Mouse (Mus musculus) embryonic facial prominence, embryonic 11.5 days (tissue): Measurements from ENCODE around the gene Gramd4. TPM values are rescaled to one million over a fixed set of nuclear protein-coding genes. Genes with fewer than 3 reads are reported as not detected.

Experiments
- ATAC-seq: fragments of 200-750 bp; cut with Nextera tagmentation; replicated peaks from 2 replicates; pipeline ENCODE4 v1.8.0; 2017; ENCODE audit warnings: low read depth; ENCODE audit not compliant: insufficient number of reproducible peaks, low FRiP score, low TSS enrichment
- DNase-seq: peaks from one replicate; pipeline ENCODE4 v3.0.0-alpha.2; 2015; ENCODE audit warnings: low spot score
- H3K27ac ChIP-seq: fragments of 300-500 bp; sonication (generic); replicated peaks from 2 replicates; pipeline ENCODE4 v1.5.1; 2014; ENCODE audit warnings: mild to moderate bottlenecking, low read depth, low read length, control low read depth
- H3K27me3 ChIP-seq: fragments of 300-500 bp; sonication (generic); 2 replicates; pipeline ENCODE4 v1.6.1; 2014; ENCODE audit warnings: mild to moderate bottlenecking, low read length, moderate library complexity, mixed read lengths; ENCODE audit not compliant: control insufficient read depth, insufficient read depth
- H3K36me3 ChIP-seq: fragments of 300-500 bp; sonication (generic); replicated peaks from 2 replicates; pipeline ENCODE4 v1.6.1; 2014; ENCODE audit warnings: low read depth, mild to moderate bottlenecking, low read length, moderate library complexity, mixed read lengths; ENCODE audit not compliant: control insufficient read depth, insufficient read depth
- H3K4me1 ChIP-seq: fragments of 300-500 bp; sonication (generic); 2 replicates; pipeline ENCODE4 v1.6.1; 2014; ENCODE audit warnings: low read length, mixed read lengths; ENCODE audit not compliant: control insufficient read depth, insufficient read depth
- H3K4me2 ChIP-seq: fragments of 300-500 bp; sonication (generic); 2 replicates; pipeline ENCODE4 v1.6.1; 2014; ENCODE audit warnings: low read depth, mild to moderate bottlenecking, control low read depth, low read length, moderate library complexity
- H3K4me3 ChIP-seq: fragments of 300-500 bp; sonication (generic); 2 replicates; pipeline ENCODE4 v1.5.1; 2014; ENCODE audit warnings: low read depth, low read length, control low read depth
- H3K9ac ChIP-seq: fragments of 300-500 bp; sonication (generic); replicated peaks from 2 replicates; pipeline ENCODE4 v1.6.1; 2014; ENCODE audit warnings: mild to moderate bottlenecking, control low read depth, low read length
- H3K9me3 ChIP-seq: fragments of 300-500 bp; sonication (generic); replicated peaks from 2 replicates; pipeline ENCODE4 v1.6.1; 2016; ENCODE audit warnings: mild to moderate bottlenecking, low read length, inconsistent platforms, mixed read lengths; ENCODE audit not compliant: control insufficient read depth
- WGBS: fragments of 180-500 bp; shearing (Covaris S2); extraction: QIAGEN DNeasy Blood & Tissue Kit; methylation state at CpG from one replicate; pipeline ENCODE4 v1.1.7; 2014; 5-methylcytosine and 5-hydroxymethylcytosine counted together
- polyA plus RNA-seq: library from polyadenylated mRNA; unstranded; fragments of >200 nt; fragmentation: Nextera tagmentation; extraction: Ambion mirVana; gene quantifications from 2 replicates; pipeline ENCODE4 v1.2.1, GENCODE M21; 2014

The Gramd4 gene
- polyA plus RNA-seq, 1 experiment from 2014 or later, result 6.3 TPM

DNA sequence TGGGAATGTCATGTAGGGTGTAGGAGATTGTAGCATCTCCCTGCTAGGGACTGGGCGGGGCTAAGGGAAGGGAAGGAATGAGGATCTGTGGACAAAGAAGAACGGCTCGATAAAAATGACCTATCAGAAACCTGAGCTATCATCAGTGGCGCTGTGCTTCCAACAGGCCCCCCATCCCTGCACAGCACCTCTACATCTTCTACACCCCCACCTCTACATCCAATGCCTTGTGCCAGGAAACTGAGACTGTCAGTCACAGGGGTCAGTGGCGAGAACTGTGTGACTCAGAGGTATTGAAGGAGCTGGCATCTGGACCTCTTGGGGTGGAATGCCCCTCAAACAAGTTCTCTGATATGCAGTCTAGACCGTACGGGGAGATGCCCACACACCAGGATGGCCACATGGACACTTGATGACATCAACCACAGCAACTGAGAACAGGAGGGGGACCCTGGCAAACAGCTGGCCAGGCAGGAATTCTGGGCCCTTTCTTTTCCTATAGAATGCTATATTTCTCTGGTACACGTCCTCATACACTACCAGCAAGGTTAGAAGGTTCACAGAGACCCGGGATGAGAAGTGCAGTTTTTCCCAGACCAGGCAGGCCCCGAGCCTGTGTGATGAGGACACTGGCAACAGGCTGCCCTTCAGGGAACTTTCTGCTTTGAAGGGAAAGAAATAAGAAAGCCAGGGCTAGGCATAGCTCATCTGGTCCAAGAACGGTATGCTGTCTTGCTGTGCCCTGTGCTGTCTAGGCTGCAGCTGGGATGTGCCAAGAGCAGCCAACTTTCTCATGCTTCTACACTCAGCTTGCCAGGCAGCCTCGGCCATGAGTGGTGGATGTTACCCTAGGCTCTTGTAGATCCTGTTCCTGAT is 111.7 kb downstream of the Gramd4 start:
- Histone ChIP-seq H3K4me2 (no peak overlapping the region), H3K9me3 (no peaks in the 10 kb centered on the region), H3K9ac (no peak overlapping the region), H3K36me3 (no peaks in the 10 kb centered on the region), H3K4me1 (peaks cover 3% of the 10 kb centered on the region), H3K27ac (no peak overlapping the region), H3K27me3 (no peaks in the 10 kb centered on the region), H3K4me3 (no peak overlapping the region)
- 77% methylated on average over 12 of the region's 12 CpGs for WGBS
- ATAC-seq, result 0 out of 2 replicates have a peak, but pooled peaks have one; percentile 11
- no peak for DNase-seq

DNA sequence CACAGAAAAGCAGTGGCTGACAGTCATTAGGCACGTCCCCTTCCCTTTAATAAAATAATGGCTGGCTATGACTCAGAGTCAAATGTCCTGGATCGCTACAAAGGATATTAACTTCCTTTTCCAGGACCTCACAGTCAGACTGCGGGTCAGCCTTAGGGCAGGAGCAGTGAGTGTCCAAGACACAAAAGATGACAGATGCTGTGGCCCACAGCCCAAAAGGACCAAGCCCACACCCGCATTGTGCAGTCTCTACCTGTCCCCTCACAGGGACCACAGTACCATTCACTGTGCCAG is 112.3 kb downstream of the Gramd4 start:
- H3K4me3 ChIP-seq, result no peak overlapping the region
- H3K27me3 ChIP-seq, result no peaks in the 10 kb centered on the region
- H3K9me3 ChIP-seq, result no peaks in the 10 kb centered on the region
- DNase-seq, result no peak
- WGBS, result 65% methylated on average over 4 of the region's 4 CpGs
- peaks cover 3% of the 10 kb centered on the region for H3K4me1 ChIP-seq
- H3K27ac ChIP-seq, result no peak overlapping the region
- H3K9ac ChIP-seq, result no peak overlapping the region; the same call in 1 of the 2 replicates
- no peaks in the 10 kb centered on the region for H3K36me3 ChIP-seq
- no peak overlapping the region for H3K4me2 ChIP-seq
- no peak for ATAC-seq

DNA sequence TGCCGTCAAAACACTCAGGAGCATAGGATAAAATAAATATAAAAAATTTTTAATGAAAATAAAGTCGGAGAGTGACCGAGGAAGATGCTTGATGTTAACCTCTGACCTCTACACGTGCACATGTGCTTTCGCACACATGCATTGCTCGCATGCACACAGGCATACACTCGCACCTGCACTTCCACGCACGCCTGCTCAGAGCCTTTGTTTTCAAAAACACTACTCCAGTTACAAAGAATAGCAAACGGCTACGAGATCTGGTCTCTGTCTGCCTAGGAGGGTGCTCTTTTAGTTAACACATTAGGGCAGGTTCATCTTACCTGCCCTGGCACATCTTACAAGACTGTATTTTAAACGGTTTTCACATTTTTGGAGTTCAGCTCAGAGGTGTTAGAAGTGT is 113.8 kb downstream of the Gramd4 start:
- H3K4me2 ChIP-seq, result no peak overlapping the region
- ATAC-seq (no peak), DNase-seq (no peak)
- H3K4me3 ChIP-seq, result no peak overlapping the region
- no peak overlapping the region for H3K9ac ChIP-seq
- H3K4me1 ChIP-seq, result peaks cover 3% of the 10 kb centered on the region
- WGBS, result 61% methylated on average over 12 of the region's 12 CpGs
- H3K27ac ChIP-seq, result no peak overlapping the region
- H3K27me3 ChIP-seq, result no peaks in the 10 kb centered on the region
- no peaks in the 10 kb centered on the region for H3K36me3 ChIP-seq
- no peaks in the 10 kb centered on the region for H3K9me3 ChIP-seq

DNA sequence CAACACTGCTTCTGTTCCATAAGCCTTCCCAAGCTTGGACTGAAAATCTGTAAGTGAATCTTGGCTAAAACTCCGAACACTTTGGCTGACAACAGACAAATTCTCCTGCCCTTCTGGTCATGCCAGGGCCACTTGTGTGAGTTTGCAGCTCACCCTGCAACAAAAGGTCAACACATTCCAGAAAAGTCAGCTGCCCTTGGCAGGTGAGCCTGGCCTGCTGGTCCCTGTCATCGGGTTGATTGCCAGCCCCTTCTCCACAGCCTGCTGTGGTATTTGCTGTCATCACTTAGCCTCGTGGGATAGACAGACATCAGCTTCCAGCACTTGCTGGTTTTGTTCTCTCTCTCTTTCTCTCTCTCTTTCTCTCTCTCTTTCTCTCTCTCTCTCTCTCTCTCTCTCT is 114.6 kb downstream of the Gramd4 start:
- Histone ChIP-seq H3K9me3 (no peaks in the 10 kb centered on the region), H3K4me3 (no peak overlapping the region), H3K27ac (no peak overlapping the region), H3K27me3 (no peaks in the 10 kb centered on the region), H3K9ac (no peak overlapping the region), H3K4me2 (no peak overlapping the region), H3K4me1 (peaks cover 3% of the 10 kb centered on the region), H3K36me3 (no peaks in the 10 kb centered on the region)
- WGBS, result 60% methylated on average over 3 of the region's 3 CpGs
- ATAC-seq, result no peak
- DNase-seq, result no peak

DNA sequence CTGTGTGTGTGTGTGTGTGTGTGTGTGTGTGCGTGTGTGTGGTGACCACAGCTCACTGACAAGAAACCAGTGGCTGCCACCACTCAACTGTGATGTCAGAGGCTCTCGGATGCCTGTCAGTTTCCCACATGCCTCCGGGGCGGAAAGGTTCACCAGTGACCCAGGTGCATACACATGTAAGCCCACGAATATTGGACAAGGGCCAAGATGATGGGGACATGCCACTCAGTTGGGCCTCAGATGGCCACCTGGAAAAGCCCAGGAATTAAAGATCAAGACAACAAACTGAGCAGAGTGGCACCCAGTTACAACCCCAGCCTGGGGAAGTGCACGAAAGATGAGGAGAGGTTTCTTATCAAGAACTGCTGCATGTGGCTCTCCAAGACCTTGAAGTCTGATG is 115.0 kb downstream of the Gramd4 start:
- Histone ChIP-seq H3K27ac (no peak overlapping the region), H3K27me3 (no peaks in the 10 kb centered on the region), H3K9me3 (no peaks in the 10 kb centered on the region), H3K9ac (no peak overlapping the region), H3K4me3 (no peak overlapping the region), H3K4me2 (no peak overlapping the region), H3K36me3 (no peaks in the 10 kb centered on the region), H3K4me1 (peaks cover 3% of the 10 kb centered on the region)
- DNase-seq (no peak), ATAC-seq (no peak)
- 72% methylated on average over 6 of the region's 6 CpGs for WGBS

DNA sequence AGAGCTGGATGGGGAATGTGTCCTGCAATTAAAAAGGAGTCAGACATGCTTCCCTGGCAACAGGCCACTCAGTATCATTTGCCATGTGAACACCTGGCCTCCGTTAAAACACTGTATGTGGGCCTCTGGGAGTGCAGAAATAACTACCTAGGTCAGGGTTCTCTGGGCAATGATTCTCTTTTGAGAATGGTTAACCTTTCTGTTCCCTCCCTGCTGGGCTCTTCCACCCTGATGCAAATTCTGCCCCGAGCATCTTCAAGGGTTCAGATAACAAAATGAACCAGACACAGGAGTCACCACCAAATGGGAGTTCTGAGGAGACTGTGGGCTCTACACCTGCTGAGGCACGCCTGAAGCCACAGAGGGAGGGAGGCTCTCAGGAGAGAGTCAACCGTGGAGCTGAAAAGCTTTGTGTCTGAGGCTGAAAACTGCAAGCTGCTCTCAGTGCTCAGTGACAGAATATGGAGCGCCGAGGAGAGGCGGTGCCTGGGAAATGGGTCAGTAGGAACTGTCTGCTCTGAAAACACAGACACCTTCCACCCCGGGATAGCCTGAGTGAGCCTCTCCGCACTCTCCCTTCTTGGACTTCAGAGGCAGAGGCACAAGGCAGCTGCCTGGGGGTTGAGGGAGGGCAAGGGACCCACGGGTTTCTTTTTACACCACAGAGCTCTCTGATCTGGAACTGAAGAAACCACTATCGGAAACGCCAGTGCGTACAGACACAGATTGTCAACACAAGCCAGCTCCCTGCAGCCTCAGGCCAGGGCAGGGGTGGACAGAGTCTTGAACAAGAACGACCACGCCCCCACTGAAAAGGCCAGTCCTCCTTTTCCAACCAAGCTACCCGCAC is 115.9 kb downstream of the Gramd4 start:
- H3K36me3 ChIP-seq, result no peaks in the 10 kb centered on the region
- no peaks in the 10 kb centered on the region for H3K9me3 ChIP-seq
- H3K4me2 ChIP-seq, result no peak overlapping the region
- H3K9ac ChIP-seq, result no peak overlapping the region; the same call in 1 of the 2 replicates
- no peak overlapping the region for H3K4me3 ChIP-seq
- 24% methylated on average over 16 of the region's 16 CpGs for WGBS
- DNase-seq, result peak; percentile 23
- H3K27me3 ChIP-seq, result no peaks in the 10 kb centered on the region
- no peak overlapping the region for H3K27ac ChIP-seq
- peaks cover 3% of the 10 kb centered on the region for H3K4me1 ChIP-seq
- no peak for ATAC-seq

DNA sequence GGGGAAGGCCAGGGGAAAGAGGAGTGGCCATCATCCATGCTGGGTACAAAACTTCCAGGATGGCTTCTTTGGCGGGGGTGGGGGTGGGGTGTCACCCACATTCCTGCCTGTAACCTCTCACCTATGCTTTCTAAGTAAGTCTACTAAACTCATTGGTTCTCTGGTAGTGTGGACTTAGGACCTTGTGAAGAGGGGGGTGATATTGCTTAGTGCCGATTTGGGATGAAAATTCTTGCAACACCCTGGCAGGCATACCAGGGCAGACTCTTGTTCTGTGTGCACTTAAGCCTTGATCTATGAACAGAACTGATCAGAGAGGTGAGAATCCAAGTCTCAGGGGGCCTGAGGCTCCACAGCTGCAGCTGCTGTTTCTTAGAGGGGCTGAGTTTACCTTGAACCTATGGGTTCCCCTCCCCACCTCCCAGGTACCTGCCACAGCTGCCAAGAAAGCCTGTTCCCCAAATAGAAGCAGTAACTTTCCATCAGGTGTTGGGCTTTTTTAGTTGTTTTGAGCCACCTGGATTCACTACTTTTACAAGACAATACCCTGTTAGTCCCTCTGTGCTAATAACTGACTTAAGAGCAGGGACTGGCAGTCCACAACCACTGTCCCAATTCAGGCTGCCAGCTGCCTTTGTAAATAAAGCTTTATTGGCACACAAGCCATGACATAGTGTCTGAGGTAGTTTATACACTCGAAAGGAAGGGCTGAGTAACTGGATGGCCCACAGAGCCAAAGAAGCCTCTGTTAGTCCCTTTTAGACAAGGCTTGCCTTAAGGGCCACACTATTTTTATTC is 118.0 kb downstream of the Gramd4 start:
- Histone ChIP-seq H3K4me2 (no peak overlapping the region), H3K4me3 (no peak overlapping the region), H3K27ac (no peak overlapping the region), H3K4me1 (peaks cover 3% of the 10 kb centered on the region), H3K36me3 (no peaks in the 10 kb centered on the region), H3K27me3 (no peaks in the 10 kb centered on the region), H3K9me3 (no peaks in the 10 kb centered on the region), H3K9ac (no peak overlapping the region)
- 78% methylated on average over 3 of the region's 3 CpGs for WGBS
- ATAC-seq (no peak), DNase-seq (no peak)
